Mouse (Mus musculus) cerebellum, adult 8-10 months (tissue): ENCODE data around the gene Rsbn1l.
A peak's percentile ranks its signal among the peaks of the same experiment; 100 is the strongest.
"Not testable (repeated sequence)": the region's sequence is repeated elsewhere in the genome, so short reads cannot be mapped to it uniquely, and the experiment has no call there.

Source experiments
- DNase-seq: peaks from one replicate; pipeline ENCODE4 v3.0.0; 2022

The Rsbn1l gene

DNA sequence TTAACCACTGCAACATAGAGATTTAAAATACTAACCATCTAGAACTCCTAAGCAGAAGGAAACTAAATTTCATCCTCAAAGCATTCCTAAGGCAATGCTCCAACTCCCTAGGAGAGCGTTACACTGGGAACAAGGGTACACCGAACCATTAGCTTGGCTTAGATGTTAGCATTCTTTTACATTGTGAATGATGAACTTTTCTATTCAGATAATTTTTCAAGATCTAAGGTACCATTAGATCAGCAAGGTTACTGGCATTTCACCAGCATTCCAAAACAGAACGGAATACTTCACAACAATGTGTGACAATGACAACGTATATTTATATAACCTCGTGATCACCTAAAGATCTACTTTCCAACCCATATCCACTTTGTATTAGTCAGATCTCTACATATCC, 6.1 kb downstream of the Rsbn1l start:
- no peak for DNase-seq

GRCm38 (mm10) chr5:20946906-20947305, 9.3 kb downstream of the Rsbn1l start:
- no peak for DNase-seq

DNA sequence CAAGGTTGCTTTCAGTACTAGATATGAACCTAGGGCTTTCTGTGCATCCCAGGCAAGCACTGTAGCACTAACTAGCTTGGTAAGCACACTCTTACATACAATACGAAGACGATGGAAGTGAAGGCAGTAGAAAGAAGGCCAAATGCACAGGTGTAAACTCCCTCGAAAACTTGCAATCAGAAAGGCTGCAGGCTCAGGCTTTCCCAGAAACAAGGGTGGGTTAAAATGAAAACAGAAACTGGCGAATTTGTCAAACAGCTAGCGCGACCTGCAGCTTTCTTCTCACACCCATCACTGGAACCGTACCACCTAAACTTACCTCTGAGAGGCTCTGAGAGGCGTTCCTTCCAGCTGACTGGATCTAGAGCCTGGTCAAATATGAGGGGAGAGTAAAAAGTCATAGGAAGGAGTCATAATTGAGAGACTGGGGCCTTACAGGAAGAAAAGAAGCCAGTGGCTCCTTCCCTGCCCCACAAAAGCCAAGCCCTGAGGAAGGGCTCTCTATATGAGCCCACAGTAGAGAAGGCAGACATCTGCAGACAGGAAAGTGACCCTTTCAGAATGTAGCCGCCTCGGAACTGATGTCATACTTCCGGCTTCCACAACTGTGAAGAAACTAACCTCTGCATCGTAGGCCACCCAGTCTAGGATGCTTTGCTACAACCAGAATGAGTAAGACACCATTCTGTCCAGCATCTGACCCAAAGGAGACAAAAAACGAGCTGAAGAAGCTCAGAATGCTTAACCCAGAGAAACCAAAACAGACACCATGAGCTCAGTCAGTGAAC, 11.0 kb downstream of the Rsbn1l start:
- DNase-seq = no peak

DNA sequence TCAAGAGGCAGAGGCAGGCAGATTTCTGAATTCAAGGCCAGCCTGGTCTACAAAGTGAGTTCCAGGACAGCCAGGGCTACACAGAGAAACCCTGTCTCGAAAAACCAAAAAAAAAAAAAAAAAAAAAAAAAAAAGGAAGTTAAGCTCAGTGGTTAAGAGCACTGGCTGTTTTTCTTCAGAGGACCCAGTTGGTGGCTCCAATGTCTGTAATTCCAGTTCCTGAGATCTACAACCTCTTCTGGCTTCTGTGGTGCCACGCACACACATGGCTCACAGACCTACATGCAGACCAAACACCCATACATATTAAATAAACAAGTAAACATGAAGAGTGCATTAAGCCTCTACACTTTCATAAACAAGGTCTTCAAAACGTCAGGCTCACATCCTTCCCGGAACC, 12.4 kb downstream of the Rsbn1l start:
- not testable (repeated sequence) for DNase-seq

- no peak for DNase-seq
These were observed 13.7 kb downstream of the Rsbn1l start for GRCm38 (mm10) chr5:20942523-20942922.

DNA sequence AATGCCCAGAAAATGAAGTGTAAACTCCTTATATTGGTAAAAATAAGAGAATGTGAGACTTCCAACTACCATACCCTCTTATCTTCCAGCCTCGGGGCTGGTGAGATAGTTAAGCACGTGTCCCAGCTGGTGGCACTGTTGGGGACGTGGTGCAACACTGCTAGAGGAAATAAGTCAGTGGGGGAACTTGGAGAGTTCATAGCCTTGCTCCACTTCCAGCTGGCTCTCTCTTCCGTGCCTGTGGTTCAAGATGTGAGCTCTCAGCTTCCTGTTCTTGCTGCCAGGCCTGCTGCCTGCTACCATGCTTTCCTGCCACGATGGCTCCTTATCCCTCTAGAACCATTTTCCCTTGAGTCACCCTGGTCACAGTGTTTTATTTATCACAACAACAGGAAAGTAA, 15.0 kb downstream of the Rsbn1l start:
- DNase-seq = peak; percentile 48

GRCm38 (mm10) chr5:20940696-20941095, 15.5 kb downstream of the Rsbn1l start:
- no peak for DNase-seq

- no peak for DNase-seq
These were observed 16.1 kb downstream of the Rsbn1l start for GRCm38 (mm10) chr5:20940040-20940571.

GRCm38 (mm10) chr5:20938523-20938922, 17.7 kb downstream of the Rsbn1l start:
- DNase-seq = no peak

- no peak for DNase-seq
These were observed 20.3 kb downstream of the Rsbn1l start for GRCm38 (mm10) chr5:20935934-20936333.

DNA sequence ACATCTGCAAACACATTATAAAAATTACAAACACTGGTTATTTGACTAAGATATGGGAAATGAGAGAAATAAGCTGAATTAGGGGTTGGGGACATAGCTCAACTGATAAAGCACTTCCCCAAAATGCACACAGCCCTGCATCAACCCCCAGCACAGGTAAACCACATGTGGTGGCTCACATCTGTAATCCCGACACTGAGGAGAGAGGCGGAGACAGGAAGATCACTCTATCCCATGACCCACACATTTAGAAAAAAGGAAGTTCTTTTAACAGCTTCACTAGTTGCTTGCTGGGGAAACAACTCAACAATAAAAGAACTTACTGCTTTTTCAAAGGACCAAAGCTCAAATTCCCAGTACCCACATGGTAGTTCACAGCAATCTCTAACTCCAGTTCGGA, 23.6 kb downstream of the Rsbn1l start:
- no peak for DNase-seq

DNA sequence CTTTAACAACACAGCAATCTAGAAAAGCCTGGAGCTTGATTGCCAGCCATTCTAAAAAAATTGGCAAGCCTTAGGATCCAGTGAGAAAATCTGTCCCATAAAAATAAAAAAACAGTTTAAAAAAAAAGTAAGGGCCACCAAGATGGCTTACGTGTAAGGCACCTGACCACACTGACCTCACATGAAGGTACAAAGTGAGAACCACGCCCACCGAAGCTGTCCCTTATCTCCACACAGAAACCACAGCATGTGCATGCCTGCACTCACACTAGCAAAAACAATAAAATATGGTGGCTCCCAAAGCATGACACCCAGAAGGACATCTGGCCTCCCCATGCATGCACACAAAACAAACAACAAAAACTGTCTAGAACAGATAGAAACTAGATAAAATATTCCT, 24.9 kb downstream of the Rsbn1l start:
- DNase-seq = no peak

DNA sequence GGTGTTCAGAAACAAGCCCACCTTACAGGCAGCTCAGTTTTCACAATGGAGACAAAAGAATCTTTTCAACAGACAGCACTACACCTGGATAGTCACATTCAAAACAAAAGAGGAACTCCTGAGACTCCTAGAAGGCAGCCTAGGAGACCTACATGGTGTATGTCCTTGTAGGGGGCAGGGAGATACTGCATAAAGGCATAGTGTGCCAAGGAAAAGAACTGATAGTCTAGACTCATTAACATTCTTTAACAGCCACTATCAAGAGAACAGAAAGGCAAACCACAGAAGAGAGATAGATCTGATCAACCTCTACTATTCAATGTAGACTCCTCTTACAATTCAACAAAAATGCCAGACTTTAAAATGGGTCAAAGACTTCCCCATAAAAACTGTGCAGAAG, 25.8 kb downstream of the Rsbn1l start:
- DNase-seq = no peak

DNA sequence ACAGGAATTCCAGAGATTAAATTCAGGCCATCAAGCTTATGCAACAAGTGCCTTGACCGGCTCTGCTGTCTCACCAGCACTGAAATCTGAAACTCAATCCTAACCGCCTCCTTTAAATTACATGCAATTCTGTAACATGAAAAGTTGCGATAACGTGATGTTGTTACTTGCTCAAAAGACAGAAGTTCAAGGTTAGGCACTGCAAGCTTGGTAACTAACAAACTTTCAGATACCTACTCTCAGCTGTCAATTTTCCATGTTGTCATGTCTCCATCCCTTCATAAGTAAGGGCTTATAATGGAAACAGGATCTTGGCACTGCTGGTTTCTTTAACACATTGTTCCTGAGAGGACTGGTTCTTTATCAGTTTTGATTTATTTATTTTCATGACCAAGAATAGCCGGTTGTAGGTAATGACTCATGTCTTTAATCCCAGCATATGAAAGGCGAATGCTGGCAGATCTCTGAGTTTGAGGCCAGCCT, 26.5 kb downstream of the Rsbn1l start:
- no peak for DNase-seq

DNA sequence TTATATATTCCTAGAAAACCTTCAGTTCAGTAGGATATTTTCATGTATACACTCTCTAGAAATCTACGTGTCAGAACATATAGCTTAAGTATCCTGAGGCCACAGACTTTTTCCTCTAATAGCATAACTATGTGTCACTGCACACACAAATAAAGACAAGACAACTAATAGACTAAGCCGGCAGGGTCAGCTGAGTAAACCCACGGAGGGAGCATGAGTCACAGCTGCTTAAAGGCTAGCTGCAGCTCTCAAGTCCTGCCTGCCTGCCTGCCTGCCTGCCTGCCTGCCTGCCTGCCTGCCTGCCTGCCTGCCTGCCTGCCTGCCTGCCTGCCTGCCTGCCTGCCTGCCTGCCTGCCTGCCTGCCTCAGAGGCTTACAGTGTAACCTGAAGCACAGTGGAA, 30.7 kb downstream of the Rsbn1l start:
- DNase-seq = no peak

DNA sequence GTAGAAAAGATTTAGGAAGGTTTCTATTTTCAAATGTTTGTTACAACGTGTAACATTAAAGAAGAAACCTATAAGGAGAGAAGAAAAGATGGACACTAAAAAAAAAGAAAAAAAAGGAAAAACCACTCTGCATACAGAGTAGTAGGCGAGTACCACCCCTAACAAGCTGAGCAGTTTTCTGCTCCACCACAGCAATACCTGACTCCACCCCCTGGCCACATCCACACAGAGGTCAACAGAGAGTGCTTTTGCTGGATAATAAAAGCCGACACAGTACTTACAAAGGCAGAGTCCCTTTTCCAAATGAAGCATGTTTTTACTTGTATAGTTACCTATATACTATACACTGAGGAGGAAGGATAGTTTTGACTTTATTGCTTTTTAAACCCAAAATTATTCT, 31.6 kb downstream of the Rsbn1l start:
- DNase-seq = no peak

GRCm38 (mm10) chr5:20919566-20919965, 36.6 kb downstream of the Rsbn1l start:
- DNase-seq = no peak

DNA sequence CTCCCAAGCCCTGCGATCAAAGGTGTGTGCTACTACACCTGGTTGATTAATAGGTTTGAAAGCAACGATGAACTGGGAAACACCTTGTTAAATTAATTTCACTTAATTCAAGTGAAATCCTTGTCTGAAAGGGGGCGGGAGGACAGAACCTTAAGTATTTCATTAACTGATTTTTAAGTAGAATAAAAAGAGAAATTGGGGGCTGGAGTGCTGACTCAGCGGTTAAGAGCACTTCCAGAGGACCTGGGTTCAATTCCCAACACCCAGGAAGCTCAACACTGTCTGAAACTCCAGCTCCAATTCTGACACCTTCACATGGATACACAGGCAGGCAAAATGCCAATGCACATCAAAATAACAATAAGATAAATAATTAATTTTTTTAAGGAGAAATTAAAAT, 37.2 kb downstream of the Rsbn1l start:
- DNase-seq = no peak

- DNase-seq = peak; percentile 80
These were observed 42.6 kb downstream of the Rsbn1l start for GRCm38 (mm10) chr5:20913372-20914275.

DNA sequence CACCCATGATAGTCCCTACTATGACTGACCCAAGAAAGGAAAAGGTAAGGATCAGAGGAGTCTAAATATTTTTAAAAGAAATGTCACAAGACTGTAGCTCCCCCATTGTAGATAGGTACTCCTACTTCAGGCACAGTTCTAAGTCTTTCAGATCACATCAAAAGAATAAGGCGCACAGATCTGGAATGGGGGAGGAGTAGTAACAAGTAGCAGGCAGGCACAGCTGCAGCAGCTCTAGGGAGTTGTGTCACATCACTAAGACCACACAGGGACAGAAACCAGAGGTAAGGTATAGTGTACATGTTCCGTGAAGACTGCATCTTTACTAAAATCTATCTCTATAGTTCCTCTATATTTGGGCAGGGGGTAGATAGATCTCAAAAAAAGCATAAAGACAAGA, 44.5 kb downstream of the Rsbn1l start:
- DNase-seq = no peak

DNA sequence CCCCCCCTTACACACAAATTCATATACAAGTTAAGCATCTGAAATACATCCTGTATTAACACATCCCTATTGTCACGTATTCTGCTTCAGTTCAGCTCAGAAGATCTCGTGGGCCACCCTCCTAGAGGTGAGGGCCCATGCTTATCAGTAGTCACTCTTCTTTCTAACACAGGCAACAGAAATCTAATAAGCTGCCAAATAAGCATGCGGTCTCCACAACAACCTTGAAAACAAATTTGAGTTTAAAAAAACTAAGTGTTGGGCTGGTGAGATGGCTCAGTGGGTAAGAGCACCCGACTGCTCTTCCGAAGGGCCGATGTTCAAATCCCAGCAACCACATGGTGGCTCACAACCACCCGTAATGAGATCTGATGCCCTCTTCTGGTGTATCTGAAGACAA, 50.0 kb downstream of the Rsbn1l start:
- no peak for DNase-seq

GRCm38 (mm10) chr5:20905437-20905836, 50.8 kb downstream of the Rsbn1l start:
- DNase-seq = no peak

DNA sequence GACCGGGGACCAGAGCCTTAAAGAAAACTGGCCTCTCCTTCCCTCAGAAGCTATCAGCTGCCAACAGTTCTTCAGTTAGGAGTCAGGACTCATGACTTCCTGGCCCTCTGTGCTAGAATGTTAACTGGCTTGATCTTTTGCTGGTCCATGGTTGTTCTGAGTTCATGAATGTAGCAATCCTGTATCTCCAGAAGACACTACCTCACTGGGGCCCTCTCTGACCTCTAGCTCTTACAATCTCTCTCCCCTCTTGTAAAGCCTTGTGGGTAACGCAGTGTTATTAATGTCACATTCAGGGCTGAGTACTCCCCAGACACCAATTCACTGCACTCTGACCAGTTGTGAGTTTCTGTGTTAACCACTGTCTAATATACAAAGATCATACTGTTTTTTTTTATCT, 51.6 kb downstream of the Rsbn1l start:
- no peak for DNase-seq
